Mouse (Mus musculus) cortical plate, adult 2 months (tissue): ENCODE data around the gene Fermt2.

Source experiments
- CTCF ChIP-seq: fragments of 200-500 bp; IDR thresholded peaks from 2 replicates; pipeline ENCODE4 v1.5.1; 2011; ENCODE audit warnings: mild to moderate bottlenecking, control low read depth, low read length; ENCODE audit not compliant: insufficient read depth; ENCODE audit errors: extremely low read depth
- POLR2A ChIP-seq: fragments of 200-500 bp; IDR thresholded peaks from 2 replicates; pipeline ENCODE4 v1.6.1; 2011; ENCODE audit warnings: mild to moderate bottlenecking, low read length, control low read depth; ENCODE audit not compliant: insufficient read depth; ENCODE audit errors: extremely low read depth

- no peak for TF ChIP-seq POLR2A
- no peak for TF ChIP-seq CTCF
Measured at GRCm38 (mm10) chr14:45457003-45457402, 72.9 kb downstream of the Fermt2 start.
